Mouse (Mus musculus) kidney, adult 9 months (tissue): ENCODE results near the gene Olfr1046.
"Not testable (repeated sequence)": the region's sequence is repeated elsewhere in the genome, so short reads cannot be mapped to it uniquely, and the experiment has no call there.

Experiments
- DNase-seq: peaks from one replicate; pipeline ENCODE4 v3.0.0; 2022

The Olfr1046 gene

GRCm38 (mm10) chr2:86219214-86219613 lies at the start of gene Olfr1046:
Olfr1046 (minus strand) TSS chr2:86219314.
- DNase-seq, result no peak

- not testable (repeated sequence) for DNase-seq
Observed at GRCm38 (mm10) chr2:86258228-86258627, 39.1 kb upstream of the Olfr1046 start, which contains the start of gene Olfr1049. Olfr1049 (minus strand) TSS chr2:86258328.

DNA sequence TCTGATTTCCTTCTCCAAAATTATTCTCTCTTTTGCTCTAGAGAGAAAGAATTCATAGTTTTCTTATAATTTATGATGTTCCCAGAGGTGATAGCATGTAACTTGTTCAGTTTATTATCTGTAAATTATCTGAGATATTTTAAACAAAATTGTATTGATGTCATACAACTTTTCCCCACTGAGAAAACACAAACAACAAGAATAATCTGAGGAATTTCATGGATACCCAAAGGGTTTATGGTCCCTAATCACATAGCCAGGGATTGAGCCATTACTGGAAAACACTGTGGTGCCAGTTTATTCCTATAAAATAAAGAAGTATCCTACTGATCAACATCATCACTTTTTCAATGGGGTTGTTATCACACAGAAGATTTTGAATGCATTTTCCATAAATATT lies 21.1 kb upstream of the Olfr1046 start, which contains the start of gene Olfr1048:
TSS of gene Olfr1048 (minus strand) at position 101 of the 400 bp plus-strand sequence.
- no peak for DNase-seq

- DNase-seq, result no peak
Observed at GRCm38 (mm10) chr2:86231301-86231700, 12.2 kb upstream of the Olfr1046 start, which contains the start of gene Olfr1047. Olfr1047 (minus strand) TSS chr2:86231401.

GRCm38 (mm10) chr2:86202909-86203308 lies 16.2 kb downstream of the Olfr1046 start, which contains the start of gene Olfr1045:
Olfr1045 (minus strand) TSS chr2:86203009.
- DNase-seq, result no peak

- no peak for DNase-seq
Observed at GRCm38 (mm10) chr2:86195863-86196262, 23.3 kb downstream of the Olfr1046 start.

- no peak for DNase-seq
Observed at GRCm38 (mm10) chr2:86185583-86185982, 33.5 kb downstream of the Olfr1046 start, which contains the start of gene Olfr52. Olfr52 (minus strand) TSS chr2:86185683.

GRCm38 (mm10) chr2:86179950-86180349 lies 39.2 kb downstream of the Olfr1046 start:
- DNase-seq, result no peak

GRCm38 (mm10) chr2:86177720-86178119 lies 41.4 kb downstream of the Olfr1046 start, which contains the start of gene Olfr1044:
Olfr1044 (minus strand) TSS chr2:86177820.
- DNase-seq, result no peak

GRCm38 (mm10) chr2:86175422-86175821 lies 43.7 kb downstream of the Olfr1046 start:
- not testable (repeated sequence) for DNase-seq

DNA sequence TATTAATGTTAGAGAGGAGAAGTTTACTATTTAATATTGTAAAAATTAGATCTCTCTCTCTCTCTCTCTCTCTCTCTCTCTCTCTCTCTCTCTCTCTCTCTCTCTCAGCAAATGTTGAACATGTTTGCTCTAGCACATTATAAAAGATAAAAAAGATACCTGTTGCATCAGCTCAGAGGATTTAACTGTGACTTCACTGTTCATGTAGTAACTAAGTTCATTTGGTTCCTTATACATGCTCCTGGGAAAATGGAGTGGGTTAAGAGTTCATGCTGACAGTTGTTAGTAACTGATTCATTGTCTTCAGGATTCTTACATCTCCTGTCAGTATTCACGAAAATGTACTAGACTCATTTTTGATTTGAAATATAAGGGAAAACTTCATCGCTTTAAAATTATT lies 51.7 kb downstream of the Olfr1046 start, which contains the start of gene Olfr1043:
TSS of gene Olfr1043 (minus strand) at position 101 of the 400 bp plus-strand sequence.
- DNase-seq, result no peak
